Mouse (Mus musculus): ENCODE results near the gene Htra2. TPM values are rescaled to one million over a fixed set of nuclear protein-coding genes. Genes with fewer than 3 reads are reported as not detected.

Htra2 gene
- total RNA-seq (2021) = 10 to 100 TPM; 31.8 to 33.9 TPM

- DNase-seq (ENCODE audit: low spot score) = no peak
- intact Hi-C loops (cut with DNase I) = loop anchor here (2.0 kb wide), 2 partner anchors 46 to 58 kb away; partner anchors contain the start of genes Ccdc142 and Gm42688
These were observed at the start of gene Htra2 for GRCm38 (mm10) chr6:83054871-83055431. Gene Htra2 (minus strand): TSS chr6:83055273.

- no peak for DNase-seq (ENCODE audit: low spot score)
- intact Hi-C loops (cut with DNase I) = no loop called here
These were observed 49.1 kb upstream of the Htra2 start for GRCm38 (mm10) chr6:83104158-83104557.

- no peak for DNase-seq (ENCODE audit: low spot score)
These were observed 48.1 kb upstream of the Htra2 start for GRCm38 (mm10) chr6:83103130-83103650.

GRCm38 (mm10) chr6:83101688-83102556 is 46.8 kb upstream of the Htra2 start:
- intact Hi-C loops (cut with DNase I) = loop anchor here (1.0 to 2.0 kb wide), 2 partner anchors 47 to 105 kb away; partner anchors contain the start of genes Aup1 and Htra2
- no peak for DNase-seq (ENCODE audit: low spot score)

More at GRCm38 (mm10) chr6:83103130-83103650, 48.1 kb upstream of the Htra2 start:
- intact Hi-C loops (cut with DNase I) = no loop called here

GRCm38 (mm10) chr6:83101316-83101687 is 46.2 kb upstream of the Htra2 start, which contains the start of the genes Ccdc142 and Gm42688:
Gene Ccdc142 (plus strand): TSS chr6:83101601.
Gene Gm42688 (plus strand): TSS chr6:83101617.
- intact Hi-C loops (cut with DNase I) = loop anchor here (1.0 to 2.0 kb wide), 2 partner anchors 47 to 104 kb away; partner anchors contain the start of genes Aup1 and Htra2
- peak; percentile 83 for DNase-seq (ENCODE audit: low spot score)

GRCm38 (mm10) chr6:83098411-83098810 is 43.3 kb upstream of the Htra2 start:
- intact Hi-C loops (cut with DNase I) = no loop called here
- DNase-seq (ENCODE audit: low spot score) = no peak

GRCm38 (mm10) chr6:83095968-83096367 is 40.9 kb upstream of the Htra2 start:
- intact Hi-C loops (cut with DNase I) = no loop called here
- DNase-seq (ENCODE audit: low spot score) = no peak

GRCm38 (mm10) chr6:83092416-83093127 is 37.5 kb upstream of the Htra2 start:
- intact Hi-C loops (cut with DNase I) = no loop called here
- DNase-seq (ENCODE audit: low spot score) = no peak

GRCm38 (mm10) chr6:83087926-83088260 is 32.8 kb upstream of the Htra2 start:
- DNase-seq (ENCODE audit: low spot score) = no peak
- intact Hi-C loops (cut with DNase I) = no loop called here

- intact Hi-C loops (cut with DNase I) = no loop called here
- no peak for DNase-seq (ENCODE audit: low spot score)
These were observed 32.3 kb upstream of the Htra2 start for GRCm38 (mm10) chr6:83087205-83087925.

- no peak for DNase-seq (ENCODE audit: low spot score)
- intact Hi-C loops (cut with DNase I) = no loop called here
These were observed 31.3 kb upstream of the Htra2 start, which contains the start of gene Lbx2 for GRCm38 (mm10) chr6:83086121-83087035. Gene Lbx2 (plus strand): TSS chr6:83086367.

- intact Hi-C loops (cut with DNase I) = no loop called here
These were observed 29.4 kb upstream of the Htra2 start for GRCm38 (mm10) chr6:83084477-83084876.

GRCm38 (mm10) chr6:83083497-83083896 is 28.4 kb upstream of the Htra2 start:
- no peak for DNase-seq (ENCODE audit: low spot score)
- intact Hi-C loops (cut with DNase I) = no loop called here

More at GRCm38 (mm10) chr6:83084477-83084876, 29.4 kb upstream of the Htra2 start:
- DNase-seq (ENCODE audit: low spot score) = no peak

GRCm38 (mm10) chr6:83080210-83080609 is 25.1 kb upstream of the Htra2 start:
- intact Hi-C loops (cut with DNase I) = no loop called here
- no peak for DNase-seq (ENCODE audit: low spot score)

GRCm38 (mm10) chr6:83078324-83078858 is 23.3 kb upstream of the Htra2 start:
- intact Hi-C loops (cut with DNase I) = no loop called here

GRCm38 (mm10) chr6:83077630-83078323 is 22.7 kb upstream of the Htra2 start, which contains the start of gene Pcgf1:
Gene Pcgf1 (plus strand): TSS chr6:83077869.
- no peak for DNase-seq (ENCODE audit: low spot score)
- intact Hi-C loops (cut with DNase I) = loop anchor here (2.0 kb wide), 1 partner anchor 81 kb away; no protein-coding TSS in a partner anchor

More at GRCm38 (mm10) chr6:83078324-83078858, 23.3 kb upstream of the Htra2 start:
- peak; percentile 98 for DNase-seq (ENCODE audit: low spot score)

- intact Hi-C loops (cut with DNase I) = no loop called here
These were observed 19.9 kb upstream of the Htra2 start for GRCm38 (mm10) chr6:83074979-83075378.

More at GRCm38 (mm10) chr6:83074979-83075378, 19.9 kb upstream of the Htra2 start:
- DNase-seq (ENCODE audit: low spot score) = no peak

Data from heart, postnatal 25 days (tissue).